Mouse (Mus musculus) adrenal gland (tissue): Measurements from ENCODE around the gene Gm5485.

Experiments used
- intact Hi-C: fragments of 180-260 bp; cut with DNase I; formaldehyde crosslinking; loops from one replicate; pipeline ENCODE4 v1.15.1; 2025
- long read RNA-seq, 2 experiments: library from polyadenylated mRNA; unstranded; transcript quantifications; one replicate each; pipeline ENCODE4 v2.0.0; 2020; ENCODE audit warnings: borderline replicate concordance in 1 of 2; ENCODE audit not compliant: insufficient replicate concordance in 1 of 2

The Gm5485 gene
- long read RNA-seq, experiment 1: 0 reads
- long read RNA-seq, experiment 2: 0 reads

DNA sequence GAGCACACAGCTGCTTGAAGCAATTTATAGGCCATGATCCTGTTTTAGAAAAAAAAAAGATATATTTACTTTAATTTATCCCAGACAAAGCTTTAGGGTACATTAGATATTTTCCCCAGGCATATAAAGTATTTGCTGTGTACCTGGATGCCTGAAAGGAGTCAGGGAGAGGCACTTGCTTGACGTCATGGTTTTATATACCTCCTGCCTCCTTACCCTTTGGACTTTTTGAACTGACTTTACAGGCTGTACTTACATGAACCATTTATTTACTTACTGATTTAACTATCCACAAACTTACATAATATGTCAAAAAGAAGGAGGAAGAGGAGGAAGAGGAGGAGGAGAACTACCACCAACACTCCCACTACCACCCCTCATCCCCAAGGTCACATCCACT lies at the start of gene Gm5485:
TSS of gene Gm5485 (minus strand) at position 171 of the 400 bp plus-strand sequence.
- intact Hi-C loops: no loop called here

- intact Hi-C loops: no loop called here
Measured at GRCm38 (mm10) chr16:48453264-48453663, 41.0 kb upstream of the Gm5485 start.

GRCm38 (mm10) chr16:48446161-48446925 lies 34.1 kb upstream of the Gm5485 start:
- intact Hi-C loops: no loop called here

DNA sequence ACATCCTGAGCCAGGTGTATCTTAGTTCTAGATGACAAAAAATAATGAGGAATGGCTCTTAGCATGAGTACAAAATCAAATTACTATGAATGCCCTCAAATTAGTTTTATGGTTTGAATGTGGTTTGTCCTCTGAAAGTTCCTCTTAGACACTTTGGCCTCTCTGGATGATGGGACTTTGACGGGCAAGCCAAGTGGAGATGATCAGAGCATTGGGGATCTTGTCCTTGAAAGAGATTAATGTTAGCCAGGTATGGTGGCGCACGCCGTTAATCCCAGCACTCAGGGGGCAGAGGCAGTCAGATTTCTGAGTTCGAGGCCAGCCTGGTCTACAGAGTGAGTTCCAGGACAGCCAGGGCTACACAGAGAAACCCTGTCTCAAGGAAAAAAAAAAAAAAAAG lies 32.4 kb upstream of the Gm5485 start:
- intact Hi-C loops: no loop called here

DNA sequence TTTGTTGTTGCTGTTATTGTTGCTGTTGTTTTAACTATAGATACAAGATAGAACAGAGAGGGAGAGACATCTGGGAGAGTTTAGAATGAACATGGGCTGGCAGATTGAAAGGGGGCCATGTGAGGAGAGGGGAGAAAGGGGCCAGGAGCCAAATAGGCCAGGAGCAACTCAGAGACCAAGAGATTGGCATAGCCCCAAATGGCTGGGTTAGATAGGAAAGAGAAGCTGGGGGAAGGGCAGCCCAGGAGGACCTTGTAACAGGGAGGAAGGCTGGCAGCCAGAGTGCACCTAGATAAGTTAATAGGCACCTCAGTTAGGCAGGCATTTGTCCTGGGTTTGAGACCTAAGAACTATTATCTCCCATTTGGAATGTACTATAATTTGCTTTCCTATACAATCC lies 25.3 kb upstream of the Gm5485 start:
- intact Hi-C loops: no loop called here

- intact Hi-C loops: no loop called here
Measured at GRCm38 (mm10) chr16:48435454-48435853, 23.2 kb upstream of the Gm5485 start.

- intact Hi-C loops: no loop called here
Measured at GRCm38 (mm10) chr16:48431027-48431426, 18.8 kb upstream of the Gm5485 start, which contains the start of gene Morc1. Gene Morc1, plus strand, starts transcription at chr16:48431237.

GRCm38 (mm10) chr16:48429427-48429826 lies 17.2 kb upstream of the Gm5485 start:
- intact Hi-C loops: no loop called here

DNA sequence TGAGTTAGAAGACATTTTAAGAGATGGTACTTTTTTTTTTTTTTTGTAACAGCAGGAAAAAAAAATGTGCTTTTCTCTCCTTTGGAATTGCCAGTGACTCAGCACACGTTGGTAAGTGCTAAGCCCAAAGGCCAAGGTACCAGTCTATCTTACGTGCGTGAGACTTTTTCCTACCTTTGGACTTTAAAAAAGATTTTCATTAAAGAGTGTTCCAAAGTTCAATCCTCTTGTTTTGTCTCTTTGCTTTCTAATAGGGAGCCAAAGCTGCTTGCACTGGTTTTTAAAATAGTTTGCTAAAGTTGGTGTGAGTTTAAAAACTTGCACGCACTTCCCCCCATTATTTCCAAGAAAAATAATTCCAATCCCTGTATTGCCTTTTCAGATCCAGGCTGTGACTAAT lies 11.9 kb upstream of the Gm5485 start:
- intact Hi-C loops: no loop called here

DNA sequence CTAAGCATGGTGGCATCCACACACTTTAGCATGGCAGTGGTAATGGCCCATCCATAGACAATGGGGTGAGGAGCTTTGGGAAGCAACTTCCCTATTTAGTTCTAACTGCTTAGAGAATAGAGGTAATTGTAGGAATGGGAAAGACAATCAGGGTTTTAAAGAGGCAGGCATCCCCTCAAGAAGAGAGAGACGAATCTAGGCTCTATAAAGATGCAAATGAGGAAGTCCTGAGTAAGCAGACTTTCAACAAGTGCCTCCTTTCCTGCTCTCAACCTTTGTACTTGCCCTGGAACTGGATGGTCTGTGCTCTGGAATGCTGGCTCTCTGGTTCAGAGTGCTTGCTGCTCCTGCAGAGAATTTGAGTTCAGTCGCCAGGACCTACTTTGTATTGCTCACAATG lies 10.3 kb upstream of the Gm5485 start:
- intact Hi-C loops: no loop called here

- intact Hi-C loops: no loop called here
Measured at GRCm38 (mm10) chr16:48419035-48419434, 6.8 kb upstream of the Gm5485 start.

- intact Hi-C loops: no loop called here
Measured at GRCm38 (mm10) chr16:48418557-48418956, 6.3 kb upstream of the Gm5485 start.

- intact Hi-C loops: no loop called here
Measured at GRCm38 (mm10) chr16:48410125-48410524, 2.1 kb downstream of the Gm5485 start.

GRCm38 (mm10) chr16:48409580-48409979 lies 2.6 kb downstream of the Gm5485 start:
- intact Hi-C loops: no loop called here

GRCm38 (mm10) chr16:48405674-48406403 lies 6.4 kb downstream of the Gm5485 start:
- intact Hi-C loops: no loop called here

DNA sequence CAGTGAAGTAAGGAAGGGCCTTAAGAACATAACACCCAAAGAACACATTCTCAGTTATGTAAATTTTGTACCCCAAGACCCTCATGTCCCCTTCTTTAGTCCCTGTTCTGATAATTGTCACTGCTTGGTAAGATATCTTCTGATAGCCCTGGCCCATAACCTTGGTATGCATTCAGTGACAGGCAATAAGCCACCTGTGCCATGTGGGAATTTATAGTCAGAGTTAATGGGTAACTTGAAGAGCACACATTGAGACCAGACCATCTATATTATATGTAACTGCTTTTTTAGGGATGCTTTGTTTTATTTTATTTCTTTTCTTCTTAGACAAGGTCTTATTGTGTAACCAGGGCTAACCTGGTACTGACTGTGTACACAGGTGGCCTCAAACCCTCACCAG lies 8.2 kb downstream of the Gm5485 start:
- intact Hi-C loops: no loop called here

DNA sequence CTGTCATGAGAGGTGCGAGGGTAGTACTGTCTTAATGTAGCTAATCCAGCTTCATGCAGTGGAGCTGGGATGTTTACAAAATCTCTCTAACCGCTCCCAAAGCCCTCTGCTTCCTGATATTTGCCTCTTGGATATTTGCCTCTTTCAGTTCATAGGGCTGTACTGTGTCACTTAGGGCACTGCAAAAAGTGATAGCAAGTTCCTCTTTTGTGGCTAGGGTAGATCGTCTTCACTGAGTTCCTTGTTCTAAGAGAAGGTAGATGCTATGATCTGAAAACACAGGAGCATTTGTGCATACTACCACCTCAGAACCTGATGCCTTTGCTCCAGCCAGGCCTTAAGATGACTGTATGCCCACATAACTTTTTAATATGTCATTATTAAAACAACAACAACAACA lies 8.8 kb downstream of the Gm5485 start:
- intact Hi-C loops: no loop called here

- intact Hi-C loops: no loop called here
Measured at GRCm38 (mm10) chr16:48402963-48403362, 9.3 kb downstream of the Gm5485 start.

GRCm38 (mm10) chr16:48395278-48395677 lies 16.9 kb downstream of the Gm5485 start:
- intact Hi-C loops: no loop called here

DNA sequence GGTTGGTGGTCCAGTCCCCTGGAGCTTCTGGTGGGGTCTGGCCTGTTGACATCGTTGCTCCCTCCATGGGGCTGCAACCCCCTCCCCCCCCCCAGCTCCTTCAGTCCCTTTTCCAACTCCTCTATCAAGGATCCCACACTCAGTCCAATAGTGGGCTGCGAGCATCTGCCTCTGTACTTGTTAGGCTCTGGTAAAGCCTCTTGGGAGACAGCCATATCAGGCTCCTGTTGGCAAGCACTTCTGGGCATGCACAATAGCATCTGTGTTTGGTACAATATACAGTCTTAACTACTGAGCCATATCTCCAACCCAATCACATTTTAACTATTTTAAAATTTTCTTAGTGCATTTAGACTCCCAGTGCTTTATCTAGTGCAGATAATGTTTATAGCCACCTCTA lies 25.2 kb downstream of the Gm5485 start:
- intact Hi-C loops: no loop called here

DNA sequence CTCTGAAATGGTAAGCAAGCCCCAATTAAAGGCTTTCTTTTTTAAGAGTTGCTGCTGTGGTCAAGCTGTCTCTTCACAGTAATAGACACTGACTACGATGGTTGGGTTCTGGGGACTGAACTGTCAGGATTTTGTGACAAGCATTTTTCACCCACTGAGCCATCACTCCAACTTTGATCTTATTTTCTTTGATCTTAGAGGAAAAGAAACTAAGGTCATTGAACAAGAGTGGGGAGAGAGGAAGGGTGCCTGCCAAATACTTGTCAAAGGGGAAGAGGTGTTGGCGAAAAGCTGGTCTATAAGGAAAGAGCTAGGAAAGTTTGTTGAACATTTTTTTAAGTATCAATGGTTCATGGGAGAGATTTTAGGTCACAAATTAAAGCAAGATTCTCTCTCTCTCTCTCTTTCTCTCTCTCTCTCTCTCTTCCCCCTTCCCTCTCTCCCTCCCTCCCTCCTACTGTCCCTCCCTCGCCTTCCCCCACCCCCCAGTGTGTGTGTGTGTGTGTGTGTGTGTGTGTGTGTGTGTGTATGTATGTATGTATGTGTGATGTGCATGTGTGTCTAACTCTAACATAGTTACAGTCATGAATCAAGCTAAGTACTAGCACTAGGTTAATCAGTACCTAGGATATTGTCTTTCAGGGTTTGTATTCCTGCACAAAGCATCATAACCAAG lies 28.5 kb downstream of the Gm5485 start:
- intact Hi-C loops: no loop called here
